Mouse (Mus musculus): Measurements from ENCODE around the gene Ubald1. TPM values are rescaled to one million over a fixed set of nuclear protein-coding genes. Genes with fewer than 3 reads are reported as not detected.

Ubald1 gene
- polyA plus RNA-seq, 1 experiment from 2014 or later = 46.2 TPM

Other genes with a start within 250 kb of the Ubald1 start
- 14.4 and 16.2 TPM in 2 replicates for gene Vasn, start 240.4 kb downstream of the Ubald1 start, polyA plus RNA-seq (2016; fragmentation: Nextera tagmentation; extraction: Ambion mirVana)
- gene Dnaja3, start 240.3 kb downstream of the Ubald1 start, polyA plus RNA-seq (2016; fragmentation: Nextera tagmentation; extraction: Ambion mirVana) = 66.6 and 66.7 TPM in 2 replicates
- gene Coro7, start 200.5 kb downstream of the Ubald1 start, polyA plus RNA-seq (2016; fragmentation: Nextera tagmentation; extraction: Ambion mirVana) = 23.3 and 23.9 TPM in 2 replicates
- gene Nmral1, start 161.0 kb downstream of the Ubald1 start, polyA plus RNA-seq (2016; fragmentation: Nextera tagmentation; extraction: Ambion mirVana) = 218 and 228 TPM in 2 replicates
- gene Hmox2, start 154.0 kb downstream of the Ubald1 start, polyA plus RNA-seq (2016; fragmentation: Nextera tagmentation; extraction: Ambion mirVana) = 84.6 and 91.9 TPM in 2 replicates
- 112 and 116 TPM in 2 replicates for gene Cdip1, start 90.0 kb downstream of the Ubald1 start, polyA plus RNA-seq (2016; fragmentation: Nextera tagmentation; extraction: Ambion mirVana)
- 0.25 and 0.66 TPM in 2 replicates for gene 4930562C15Rik, start 44.9 kb downstream of the Ubald1 start, polyA plus RNA-seq (2016; fragmentation: Nextera tagmentation; extraction: Ambion mirVana)
- 64.9 and 72.0 TPM in 2 replicates for gene Mgrn1, start 5.9 kb upstream of the Ubald1 start, polyA plus RNA-seq (2016; fragmentation: Nextera tagmentation; extraction: Ambion mirVana)
- gene Nudt16l1, start 58.4 kb upstream of the Ubald1 start, polyA plus RNA-seq (2016; fragmentation: Nextera tagmentation; extraction: Ambion mirVana) = 139 and 151 TPM in 2 replicates
- 45.3 and 45.8 TPM in 2 replicates for gene Anks3, start 83.9 kb upstream of the Ubald1 start, polyA plus RNA-seq (2016; fragmentation: Nextera tagmentation; extraction: Ambion mirVana)
- not detected in 2 replicates for gene Sept12, start 117.5 kb upstream of the Ubald1 start, polyA plus RNA-seq (2016; fragmentation: Nextera tagmentation; extraction: Ambion mirVana)
- gene Smim22, start 127.0 kb upstream of the Ubald1 start, polyA plus RNA-seq (2016; fragmentation: Nextera tagmentation; extraction: Ambion mirVana) = 3.4 and 3.6 TPM in 2 replicates
- gene Rogdi, start 133.2 kb upstream of the Ubald1 start, polyA plus RNA-seq (2016; fragmentation: Nextera tagmentation; extraction: Ambion mirVana) = 63.6 and 66.2 TPM in 2 replicates
- 211 and 221 TPM in 2 replicates for gene Glyr1, start 169.5 kb upstream of the Ubald1 start, polyA plus RNA-seq (2016; fragmentation: Nextera tagmentation; extraction: Ambion mirVana)
- 18.5 and 20.0 TPM in 2 replicates for gene Ubn1, start 169.7 kb upstream of the Ubald1 start, polyA plus RNA-seq (2016; fragmentation: Nextera tagmentation; extraction: Ambion mirVana)

Measured in embryonic facial prominence, embryonic 10.5 days (tissue).